Mouse (Mus musculus) MEL (cell line): Measurements from ENCODE around the gene 0610012G03Rik. TPM values are rescaled to one million over a fixed set of nuclear protein-coding genes. Genes with fewer than 3 reads are reported as not detected.

Experiments
- DNase-seq: peaks from one replicate; pipeline ENCODE4 v3.0.0; 2011; ENCODE audit warnings: low read depth, low spot score
- H3K27ac ChIP-seq: 2 replicates; pipeline ENCODE4 v1.5.1; 2012; ENCODE audit warnings: low read depth, mild to moderate bottlenecking, control low read depth, low read length, moderate library complexity; ENCODE audit not compliant: control insufficient read depth
- H3K27me3 ChIP-seq, 2 experiments: fragments of 150-350 bp in 1 of 2; sonication (generic) in 1 of 2; 2 replicates each; pipeline ENCODE4 v1.6.1; 2012; ENCODE audit warnings: low read length in 2 of 2, mild to moderate bottlenecking in 2 of 2, improper control_type of control experiment in 1 of 2, moderate library complexity in 1 of 2; ENCODE audit not compliant: insufficient read depth in 2 of 2, control insufficient read depth in 1 of 2
- H3K36me3 ChIP-seq, 2 experiments: 2 replicates each; pipeline ENCODE4 v1.6.1; 2012 to 2014; ENCODE audit warnings: low read length in 2 of 2, improper control_type of control experiment in 1 of 2, inconsistent platforms in 1 of 2, mild to moderate bottlenecking in 1 of 2; ENCODE audit not compliant: insufficient read depth in 2 of 2, control insufficient read depth in 1 of 2
- H3K4me1 ChIP-seq, 2 experiments: fragments of 150-350 bp in 1 of 2; sonication (generic) in 1 of 2; 2 replicates each; pipeline ENCODE4 v1.6.1; 2012; ENCODE audit warnings: low read length in 2 of 2, improper control_type of control experiment in 1 of 2, mild to moderate bottlenecking in 1 of 2; ENCODE audit not compliant: insufficient read depth in 2 of 2, control insufficient read depth in 1 of 2
- H3K4me3 ChIP-seq, 2 experiments: fragments of 150-350 bp in 1 of 2; sonication (generic) in 1 of 2; 2 replicates each; pipeline ENCODE4 v1.5.1; 2012; ENCODE audit warnings: low read depth in 2 of 2, low read length in 2 of 2, mild to moderate bottlenecking in 2 of 2, moderate library complexity in 2 of 2, control low read depth in 1 of 2, improper control_type of control experiment in 1 of 2; ENCODE audit not compliant: control insufficient read depth in 1 of 2, insufficient read depth in 1 of 2
- H3K79me2 ChIP-seq: 2 replicates; pipeline ENCODE4 v1.6.1; 2012; ENCODE audit warnings: mild to moderate bottlenecking, low read length, moderate library complexity; ENCODE audit not compliant: control insufficient read depth, poor library complexity, insufficient read depth
- H3K9ac ChIP-seq: 2 replicates; pipeline ENCODE4 v1.6.1; 2012; ENCODE audit warnings: low read depth, mild to moderate bottlenecking, control low read depth, low read length, moderate library complexity; ENCODE audit not compliant: control insufficient read depth, poor library complexity, severe bottlenecking
- H3K9me3 ChIP-seq: fragments of 150-350 bp; sonication (generic); replicated peaks from 2 replicates; pipeline ENCODE4 v1.6.1; 2012; ENCODE audit warnings: mild to moderate bottlenecking, low read length, improper control_type of control experiment, moderate library complexity; ENCODE audit not compliant: insufficient read depth
- BHLHE40 ChIP-seq: IDR thresholded peaks from 2 replicates; pipeline ENCODE4 v1.6.1; 2012; ENCODE audit warnings: low read depth, mild to moderate bottlenecking, inconsistent platforms, low read length, improper control_type of control experiment, borderline replicate concordance
- CHD1 ChIP-seq: IDR thresholded peaks from 2 replicates; pipeline ENCODE4 v1.6.1; 2012; ENCODE audit warnings: low read depth, mild to moderate bottlenecking, inconsistent platforms, low read length, improper control_type of control experiment
- CHD2 ChIP-seq: IDR thresholded peaks from 2 replicates; pipeline ENCODE4 v1.6.1; 2011; ENCODE audit warnings: low read length, improper control_type of control experiment
- CTCF ChIP-seq, 3 experiments: IDR thresholded peaks in 2 of 3; conservative IDR thresholded peaks in 1 of 3; 2 replicates each; pipeline ENCODE4 v1.5.1; 2011 to 2012; ENCODE audit warnings: low read length in 3 of 3, low read depth in 2 of 3, mild to moderate bottlenecking in 2 of 3, improper control_type of control experiment in 1 of 3, inconsistent platforms in 1 of 3, mixed read lengths in 1 of 3, moderate library complexity in 1 of 3; ENCODE audit not compliant: control insufficient read depth in 1 of 3, insufficient read depth in 1 of 3, poor library complexity in 1 of 3, severe bottlenecking in 1 of 3
- E2F4 ChIP-seq: IDR thresholded peaks from 2 replicates; pipeline ENCODE4 v1.6.1; 2011; ENCODE audit warnings: low read depth, low read length, improper control_type of control experiment, borderline replicate concordance
- ELF1 ChIP-seq: IDR thresholded peaks from 2 replicates; pipeline ENCODE4 v1.6.1; 2014; ENCODE audit warnings: low read depth, mild to moderate bottlenecking, inconsistent platforms, low read length, improper control_type of control experiment, moderate library complexity
- EP300 ChIP-seq, 2 experiments: IDR thresholded peaks; 2 replicates each; pipeline ENCODE4 v1.6.1; 2011; ENCODE audit warnings: improper control_type of control experiment in 2 of 2, low read length in 2 of 2, low read depth in 1 of 2, mild to moderate bottlenecking in 1 of 2
- ETS1 ChIP-seq: IDR thresholded peaks from 2 replicates; pipeline ENCODE4 v1.6.1; 2012; ENCODE audit warnings: low read depth, mild to moderate bottlenecking, inconsistent platforms, low read length, improper control_type of control experiment, moderate library complexity
- GABPA ChIP-seq: IDR thresholded peaks from 2 replicates; pipeline ENCODE4 v1.6.1; 2012; ENCODE audit warnings: low read depth, mild to moderate bottlenecking, inconsistent platforms, low read length, improper control_type of control experiment, moderate library complexity
- HCFC1 ChIP-seq: IDR thresholded peaks from 2 replicates; pipeline ENCODE4 v1.6.1; 2012; ENCODE audit warnings: low read depth, mild to moderate bottlenecking, inconsistent platforms, low read length, improper control_type of control experiment, moderate library complexity
- JUND ChIP-seq: IDR thresholded peaks from 2 replicates; pipeline ENCODE4 v1.6.1; 2011; ENCODE audit warnings: low read depth, mild to moderate bottlenecking, improper control_type of control experiment, low read length
- KAT2A ChIP-seq: conservative IDR thresholded peaks from 2 replicates; pipeline ENCODE4 v1.6.1; 2012; ENCODE audit warnings: low read depth, low read length, improper control_type of control experiment, inconsistent platforms
- MAX ChIP-seq: IDR thresholded peaks from 2 replicates; pipeline ENCODE4 v1.6.1; 2011; ENCODE audit warnings: low read length, improper control_type of control experiment
- MAZ ChIP-seq: IDR thresholded peaks from 2 replicates; pipeline ENCODE4 v1.6.1; 2012; ENCODE audit warnings: low read depth, mild to moderate bottlenecking, inconsistent platforms, low read length, improper control_type of control experiment
- MEF2A ChIP-seq: IDR thresholded peaks from 2 replicates; pipeline ENCODE4 v1.6.1; 2014; ENCODE audit warnings: low read depth, mild to moderate bottlenecking, inconsistent platforms, low read length, improper control_type of control experiment; ENCODE audit not compliant: poor library complexity, insufficient replicate concordance, severe bottlenecking; ENCODE audit errors: extremely low read depth
- MXI1 ChIP-seq: IDR thresholded peaks from 2 replicates; pipeline ENCODE4 v1.6.1; 2011; ENCODE audit warnings: mild to moderate bottlenecking, low read depth, low read length, improper control_type of control experiment
- POLR2A ChIP-seq, 2 experiments: IDR thresholded peaks; 2 replicates each; pipeline ENCODE4 v1.6.1; 2011 to 2012; ENCODE audit warnings: low read length in 2 of 2, mild to moderate bottlenecking in 2 of 2, control low read depth in 1 of 2, improper control_type of control experiment in 1 of 2, low read depth in 1 of 2, moderate library complexity in 1 of 2; ENCODE audit not compliant: control insufficient read depth in 1 of 2, insufficient read depth in 1 of 2, poor library complexity in 1 of 2
- POLR2AphosphoS2 ChIP-seq: IDR thresholded peaks from 2 replicates; pipeline ENCODE4 v1.6.1; 2011; ENCODE audit warnings: low read length, improper control_type of control experiment
- RCOR1 ChIP-seq: IDR thresholded peaks from 2 replicates; pipeline ENCODE4 v1.6.1; 2012; ENCODE audit warnings: low read depth, mild to moderate bottlenecking, inconsistent platforms, low read length, improper control_type of control experiment
- SIN3A ChIP-seq: IDR thresholded peaks from 2 replicates; pipeline ENCODE4 v1.6.1; 2012; ENCODE audit warnings: low read length, improper control_type of control experiment, inconsistent platforms
- SMC3 ChIP-seq: IDR thresholded peaks from 2 replicates; pipeline ENCODE4 v1.6.1; 2011; ENCODE audit warnings: low read depth, low read length, improper control_type of control experiment
- TAL1 ChIP-seq: IDR thresholded peaks from 2 replicates; pipeline ENCODE4 v1.6.1; 2012; ENCODE audit warnings: mild to moderate bottlenecking, inconsistent platforms, low read length, moderate library complexity, mixed read lengths
- TCF12 ChIP-seq: IDR thresholded peaks from 2 replicates; pipeline ENCODE4 v1.6.1; 2014; ENCODE audit warnings: low read depth, mild to moderate bottlenecking, inconsistent platforms, low read length, improper control_type of control experiment, moderate library complexity
- UBTF ChIP-seq: IDR thresholded peaks from 2 replicates; pipeline ENCODE4 v1.6.1; 2012; ENCODE audit warnings: low read depth, mild to moderate bottlenecking, inconsistent platforms, low read length, improper control_type of control experiment, moderate library complexity, borderline replicate concordance; ENCODE audit not compliant: insufficient read depth
- USF2 ChIP-seq, 2 experiments: IDR thresholded peaks; 2 replicates each; pipeline ENCODE4 v1.6.1; 2011 to 2012; ENCODE audit warnings: improper control_type of control experiment in 2 of 2, low read length in 2 of 2, borderline replicate concordance in 1 of 2, inconsistent platforms in 1 of 2, low read depth in 1 of 2, mild to moderate bottlenecking in 1 of 2; ENCODE audit not compliant: insufficient read depth in 1 of 2
- ZC3H11A ChIP-seq: IDR thresholded peaks from 2 replicates; pipeline ENCODE4 v1.6.1; 2012; ENCODE audit warnings: low read depth, mild to moderate bottlenecking, inconsistent platforms, low read length, improper control_type of control experiment
- ZKSCAN1 ChIP-seq: IDR thresholded peaks from 2 replicates; pipeline ENCODE4 v1.6.1; 2012; ENCODE audit warnings: low read depth, mild to moderate bottlenecking, inconsistent platforms, low read length, improper control_type of control experiment, moderate library complexity
- ZMIZ1 ChIP-seq: IDR thresholded peaks from 2 replicates; pipeline ENCODE4 v1.6.1; 2012; ENCODE audit warnings: low read depth, mild to moderate bottlenecking, inconsistent platforms, low read length, improper control_type of control experiment, moderate library complexity
- ZNF384 ChIP-seq: IDR thresholded peaks from 2 replicates; pipeline ENCODE4 v1.6.1; 2012; ENCODE audit warnings: low read depth, mild to moderate bottlenecking, inconsistent platforms, low read length, improper control_type of control experiment
- polyA plus RNA-seq, 2 experiments: library from polyadenylated mRNA; stranded (reverse) in 1 of 2; unstranded in 1 of 2; fragments of >175 nt in 1 of 2; fragments of >200 nt in 1 of 2; gene quantifications; 2 replicates each; pipeline versions ENCODE4 v1.2.1 to v1.2.4; 2012; ENCODE audit warnings: low replicate concordance in 2 of 2, low read depth in 1 of 2; ENCODE audit not compliant: insufficient read length in 2 of 2, insufficient read depth in 1 of 2, missing spikeins in 1 of 2
- total RNA-seq: library from RNA; depleted of rRNA; stranded (reverse); fragments of 300-350 nt; gene quantifications from 2 replicates; pipeline ENCODE4 v1.2.3, GENCODE M21; 2012

The 0610012G03Rik gene
- total and polyA plus RNA-seq, 3 experiments = 41.9 to 56.2 TPM; not detected in 1

- TF ChIP-seq E2F4 (0 out of 2 replicates have a peak, but pooled peaks have one; percentile 42), SIN3A (peak; percentile 75), POLR2AphosphoS2 (no peak), CHD1 (no peak), MAX (peak; percentile 80), ZKSCAN1 (0 out of 2 replicates have a peak, but pooled peaks have one; percentile 31), MAZ (peak; percentile 95), RCOR1 (0 out of 2 replicates have a peak, but pooled peaks have one; percentile 32), ZNF384 (peak; percentile 39), POLR2A (IDR thresholded peaks at IDR 0.05; ENCODE audit: control insufficient read depth in 1 of 2, insufficient read depth in 1 of 2, low read depth in 1 of 2, low read length in 2 of 2, poor library complexity in 1 of 2) (0 out of 4 replicates have a peak, but pooled peaks of 1 of the 2 experiments have one; percentile 24), USF2 (IDR thresholded peaks at IDR 0.05; ENCODE audit: borderline replicate concordance in 1 of 2, insufficient read depth in 1 of 2, low read depth in 1 of 2, low read length in 2 of 2) (no peak), GABPA (no peak), CHD2 (no peak), ELF1 (0 out of 2 replicates have a peak, but pooled peaks have one; percentile 45), MXI1 (peak; percentile 72), CTCF (IDR thresholded peaks at IDR 0.05 in 2 of 3, conservative IDR thresholded peaks at IDR 0.05 in 1 of 3; ENCODE audit: control insufficient read depth in 1 of 3, insufficient read depth in 1 of 3, low read depth in 2 of 3, low read length in 3 of 3, poor library complexity in 1 of 3, severe bottlenecking in 1 of 3) (peak; percentile 86 to 93 (median 93)), HCFC1 (no peak), ZMIZ1 (no peak), EP300 (IDR thresholded peaks at IDR 0.05; ENCODE audit: low read depth in 1 of 2, low read length in 2 of 2) (0 out of 4 replicates have a peak, but pooled peaks of 1 of the 2 experiments have one; percentile 18)
These were observed 15.2 kb downstream of the 0610012G03Rik start (continued) for GRCm38 (mm10) chr16:31932840-31933697.

GRCm38 (mm10) chr16:31932255-31932654 lies 16.0 kb downstream of the 0610012G03Rik start:
- H3K9me3 ChIP-seq = no peaks in the 10 kb centered on the region
- no peak for TF ChIP-seq BHLHE40
- TF ChIP-seq JUND = no peak
- no peak for TF ChIP-seq TCF12
- TF ChIP-seq ZC3H11A = no peak
- TF ChIP-seq TAL1 = no peak
- no peak for TF ChIP-seq UBTF
- TF ChIP-seq ZMIZ1 = no peak
- no peak for TF ChIP-seq ETS1
- no peak for TF ChIP-seq ZKSCAN1
- no peak for TF ChIP-seq KAT2A
- TF ChIP-seq SMC3 = no peak
- TF ChIP-seq CHD1 = no peak
- TF ChIP-seq E2F4 = no peak
- TF ChIP-seq POLR2A (IDR thresholded peaks at IDR 0.05; ENCODE audit: control insufficient read depth in 1 of 2, insufficient read depth in 1 of 2, low read depth in 1 of 2, low read length in 2 of 2, poor library complexity in 1 of 2) = no peak
- no peak for TF ChIP-seq MXI1
- no peak for TF ChIP-seq MEF2A
- TF ChIP-seq, all 39 proteins: peak for 0
- H3K4me1 ChIP-seq = peaks cover 0 to 6% of the 10 kb centered on the region in 2 experiments; a peak in 1 of 4 replicates
- H3K9ac ChIP-seq = peak overlapping the region; percentile 26; the same call in 1 of the 2 replicates
- H3K27me3 ChIP-seq = no peaks in the 10 kb centered on the region
- peak overlapping the region in 1 of 2 experiments; percentile 71; a peak in 2 of 4 replicates for H3K4me3 ChIP-seq
- no peaks in the 10 kb centered on the region for H3K36me3 ChIP-seq
- H3K27ac ChIP-seq = no peak overlapping the region
- H3K79me2 ChIP-seq = no peaks in the 10 kb centered on the region
- DNase-seq = no peak
